Mouse (Mus musculus) hindbrain, embryonic 16.5 days (tissue): ENCODE measurements at regions not wholly inside any gene's neighbourhood (a gene's known extent, or its start where the extent isn't known, plus 50 kb on each side); places are given as distances from the start of the nearest gene placed in this dataset.

Experiments used
- ATAC-seq: fragments of 200-750 bp; cut with Nextera tagmentation; 2 replicates; pipeline ENCODE4 v1.8.0; 2017; ENCODE audit warnings: moderate TSS enrichment, moderate library complexity
- H3K27ac ChIP-seq: fragments of 300-500 bp; sonication (generic); 2 replicates; pipeline ENCODE4 v1.5.1; 2014; ENCODE audit warnings: low read depth, mild to moderate bottlenecking, control low read depth, low read length, moderate library complexity
- H3K27me3 ChIP-seq: fragments of 300-500 bp; sonication (generic); replicated peaks from 2 replicates; pipeline ENCODE4 v1.6.1; 2014; ENCODE audit warnings: low read length; ENCODE audit not compliant: control insufficient read depth, insufficient read depth
- H3K36me3 ChIP-seq: fragments of 300-500 bp; sonication (generic); 2 replicates; pipeline ENCODE4 v1.6.1; 2014; ENCODE audit warnings: mild to moderate bottlenecking, low read length, moderate library complexity, mixed read lengths; ENCODE audit not compliant: control insufficient read depth, insufficient read depth
- H3K4me1 ChIP-seq: fragments of 300-500 bp; sonication (generic); 2 replicates; pipeline ENCODE4 v1.6.1; 2014; ENCODE audit warnings: low read depth, low read length; ENCODE audit not compliant: control insufficient read depth, insufficient read depth
- H3K4me2 ChIP-seq: fragments of 300-500 bp; sonication (generic); 2 replicates; pipeline ENCODE4 v1.6.1; 2014; ENCODE audit warnings: mild to moderate bottlenecking, low read length, control low read depth, moderate library complexity
- H3K4me3 ChIP-seq: fragments of 300-500 bp; sonication (generic); 2 replicates; pipeline ENCODE4 v1.5.1; 2014; ENCODE audit warnings: mild to moderate bottlenecking, low read length, control low read depth, moderate library complexity
- H3K9ac ChIP-seq: fragments of 300-500 bp; sonication (generic); 2 replicates; pipeline ENCODE4 v1.6.1; 2014; ENCODE audit warnings: low read depth, mild to moderate bottlenecking, control low read depth, low read length, moderate library complexity
- H3K9me3 ChIP-seq: fragments of 300-500 bp; sonication (generic); 2 replicates; pipeline ENCODE4 v1.6.1; 2014; ENCODE audit warnings: mild to moderate bottlenecking, low read length, moderate library complexity; ENCODE audit not compliant: control insufficient read depth
- WGBS: fragments of 180-500 bp; shearing (Covaris S2); extraction: QIAGEN DNeasy Blood & Tissue Kit; methylation state at CpG from one replicate; pipeline ENCODE4 v1.1.7; 2014; 5-methylcytosine and 5-hydroxymethylcytosine counted together

- 95% methylated on average over 1 of the region's 1 CpGs for WGBS
Observed at GRCm38 (mm10) chr12:35429473-35429872, 105.4 kb downstream of the Ahr start.

GRCm38 (mm10) chr12:35419206-35419605 lies 115.6 kb downstream of the Ahr start:
- H3K9ac ChIP-seq: no peak overlapping the region
- no peaks in the 10 kb centered on the region for H3K27me3 ChIP-seq
- H3K36me3 ChIP-seq: no peaks in the 10 kb centered on the region
- no peak for ATAC-seq
- H3K4me2 ChIP-seq: no peak overlapping the region
- no peaks in the 10 kb centered on the region for H3K4me1 ChIP-seq
- no peaks in the 10 kb centered on the region for H3K9me3 ChIP-seq
- 82% methylated on average over 2 of the region's 2 CpGs for WGBS
- no peak overlapping the region for H3K4me3 ChIP-seq
- H3K27ac ChIP-seq: no peak overlapping the region

More at GRCm38 (mm10) chr12:35429473-35429872, 105.4 kb downstream of the Ahr start:
- Histone ChIP-seq H3K4me2 (no peak overlapping the region), H3K4me1 (no peaks in the 10 kb centered on the region), H3K9me3 (no peaks in the 10 kb centered on the region), H3K9ac (no peak overlapping the region), H3K36me3 (no peaks in the 10 kb centered on the region), H3K27ac (no peak overlapping the region), H3K27me3 (no peaks in the 10 kb centered on the region), H3K4me3 (no peak overlapping the region)
- ATAC-seq: no peak

GRCm38 (mm10) chr12:35417943-35418342 lies 116.9 kb downstream of the Ahr start:
- Histone ChIP-seq H3K4me3 (no peak overlapping the region), H3K27me3 (no peaks in the 10 kb centered on the region), H3K9me3 (no peaks in the 10 kb centered on the region), H3K36me3 (no peaks in the 10 kb centered on the region), H3K4me1 (no peaks in the 10 kb centered on the region), H3K9ac (no peak overlapping the region), H3K27ac (no peak overlapping the region), H3K4me2 (no peak overlapping the region)
- 88% methylated on average over 4 of the region's 4 CpGs for WGBS
- no peak for ATAC-seq

- WGBS: 52% methylated on average over 5 of the region's 5 CpGs
- no peaks in the 10 kb centered on the region for H3K4me1 ChIP-seq
- no peak overlapping the region for H3K9ac ChIP-seq
- H3K27ac ChIP-seq: no peak overlapping the region
- H3K4me2 ChIP-seq: no peak overlapping the region
- H3K36me3 ChIP-seq: no peaks in the 10 kb centered on the region
- no peaks in the 10 kb centered on the region for H3K27me3 ChIP-seq
- ATAC-seq: no peak
- H3K4me3 ChIP-seq: no peak overlapping the region
- H3K9me3 ChIP-seq: no peaks in the 10 kb centered on the region
Observed at GRCm38 (mm10) chr12:35416583-35416982, 118.3 kb downstream of the Ahr start.

GRCm38 (mm10) chr12:35412715-35413114 lies 122.1 kb downstream of the Ahr start:
- no peaks in the 10 kb centered on the region for H3K9me3 ChIP-seq
- H3K27ac ChIP-seq: no peak overlapping the region
- no peaks in the 10 kb centered on the region for H3K4me1 ChIP-seq
- WGBS: 68% methylated on average over 3 of the region's 3 CpGs
- H3K27me3 ChIP-seq: no peaks in the 10 kb centered on the region
- no peak overlapping the region for H3K4me3 ChIP-seq
- H3K9ac ChIP-seq: no peak overlapping the region
- no peak for ATAC-seq
- H3K4me2 ChIP-seq: no peak overlapping the region
- H3K36me3 ChIP-seq: no peaks in the 10 kb centered on the region

GRCm38 (mm10) chr12:35408461-35408860 lies 126.4 kb downstream of the Ahr start:
- no peak overlapping the region for H3K27ac ChIP-seq
- no peak overlapping the region for H3K4me2 ChIP-seq
- no peaks in the 10 kb centered on the region for H3K9me3 ChIP-seq
- H3K9ac ChIP-seq: no peak overlapping the region
- no peaks in the 10 kb centered on the region for H3K36me3 ChIP-seq
- WGBS: 70% methylated on average over 3 of the region's 3 CpGs
- ATAC-seq: no peak
- H3K4me3 ChIP-seq: no peak overlapping the region
- no peaks in the 10 kb centered on the region for H3K4me1 ChIP-seq
- no peaks in the 10 kb centered on the region for H3K27me3 ChIP-seq

GRCm38 (mm10) chr12:35408044-35408443 lies 126.8 kb downstream of the Ahr start:
- no peak overlapping the region for H3K4me3 ChIP-seq
- H3K4me2 ChIP-seq: no peak overlapping the region
- no peaks in the 10 kb centered on the region for H3K36me3 ChIP-seq
- WGBS: 89% methylated on average over 3 of the region's 3 CpGs
- H3K9me3 ChIP-seq: no peaks in the 10 kb centered on the region
- no peaks in the 10 kb centered on the region for H3K4me1 ChIP-seq
- H3K27me3 ChIP-seq: no peaks in the 10 kb centered on the region
- no peak for ATAC-seq
- no peak overlapping the region for H3K27ac ChIP-seq
- no peak overlapping the region for H3K9ac ChIP-seq

- Histone ChIP-seq H3K4me1 (no peaks in the 10 kb centered on the region), H3K9ac (no peak overlapping the region), H3K27me3 (no peaks in the 10 kb centered on the region), H3K9me3 (no peaks in the 10 kb centered on the region), H3K4me2 (no peak overlapping the region), H3K4me3 (no peak overlapping the region), H3K36me3 (no peaks in the 10 kb centered on the region), H3K27ac (no peak overlapping the region)
- ATAC-seq: no peak
- 72% methylated on average over 2 of the region's 2 CpGs for WGBS
Observed at GRCm38 (mm10) chr12:35401853-35402252, 133.0 kb downstream of the Ahr start.

GRCm38 (mm10) chr12:35401219-35401618 lies 133.6 kb downstream of the Ahr start:
- Histone ChIP-seq H3K9me3 (no peaks in the 10 kb centered on the region), H3K4me2 (no peak overlapping the region), H3K27ac (no peak overlapping the region), H3K36me3 (no peaks in the 10 kb centered on the region), H3K9ac (no peak overlapping the region), H3K4me1 (no peaks in the 10 kb centered on the region), H3K4me3 (no peak overlapping the region), H3K27me3 (no peaks in the 10 kb centered on the region)
- ATAC-seq: no peak
- 81% methylated on average over 2 of the region's 2 CpGs for WGBS

GRCm38 (mm10) chr12:35395211-35395610 lies 139.6 kb downstream of the Ahr start:
- Histone ChIP-seq H3K4me1 (no peaks in the 10 kb centered on the region), H3K4me2 (no peak overlapping the region), H3K27me3 (no peaks in the 10 kb centered on the region), H3K36me3 (no peaks in the 10 kb centered on the region), H3K4me3 (no peak overlapping the region), H3K27ac (no peak overlapping the region), H3K9ac (no peak overlapping the region), H3K9me3 (no peaks in the 10 kb centered on the region)
- ATAC-seq: no peak
- 91% methylated on average over 1 of the region's 1 CpGs for WGBS
